Mouse (Mus musculus): Measurements from ENCODE around the gene Ccm2l.

DNA sequence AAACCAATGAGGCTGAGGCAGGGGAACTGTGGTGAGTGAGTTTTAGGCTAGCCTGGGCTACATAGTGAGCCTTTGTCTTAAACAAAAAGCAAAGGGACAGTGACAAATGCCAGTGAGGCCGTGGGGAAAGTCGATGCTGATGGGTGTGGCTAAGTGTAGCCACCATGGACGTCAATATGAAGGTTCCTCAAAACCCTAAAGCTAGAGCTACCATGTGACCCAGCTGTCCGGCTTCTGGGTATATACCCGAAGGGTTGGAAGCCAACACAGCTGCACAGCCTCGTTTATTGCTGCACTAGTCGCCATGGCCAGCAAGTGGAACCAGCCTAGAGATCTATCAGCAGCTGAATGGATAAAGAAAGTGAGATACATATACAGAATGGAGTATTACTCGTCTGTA, 54.4 kb downstream of the Ccm2l start:
- TF ChIP-seq ZNF384 (IDR thresholded peaks at IDR 0.05; ENCODE audit: low read depth, low read length) (no peak), CTCF (IDR thresholded peaks at IDR 0.05 in 2 of 3, conservative IDR thresholded peaks at IDR 0.05 in 1 of 3; ENCODE audit: control insufficient read depth in 1 of 3, insufficient read depth in 1 of 3, low read depth in 2 of 3, low read length in 3 of 3, poor library complexity in 1 of 3, severe bottlenecking in 1 of 3) (no peak), POLR2A (IDR thresholded peaks at IDR 0.05; ENCODE audit: control insufficient read depth in 1 of 2, insufficient read depth in 1 of 2, low read depth in 1 of 2, low read length in 2 of 2, poor library complexity in 1 of 2) (no peak), E2F4 (IDR thresholded peaks at IDR 0.05; ENCODE audit: borderline replicate concordance, low read depth, low read length) (no peak), USF2 (IDR thresholded peaks at IDR 0.05; ENCODE audit: borderline replicate concordance in 1 of 2, insufficient read depth in 1 of 2, low read depth in 1 of 2, low read length in 2 of 2) (no peak), CHD1 (IDR thresholded peaks at IDR 0.05; ENCODE audit: low read depth, low read length) (no peak), USF1 (IDR thresholded peaks at IDR 0.05; ENCODE audit: low read depth, low read length) (peak; percentile 43; the same call in 1 of the 2 replicates), EP300 (IDR thresholded peaks at IDR 0.05; ENCODE audit: low read depth in 1 of 2, low read length in 2 of 2) (no peak), MAX (IDR thresholded peaks at IDR 0.05; ENCODE audit: low read length) (no peak), HCFC1 (IDR thresholded peaks at IDR 0.05; ENCODE audit: low read depth, low read length) (no peak), NELFE (IDR thresholded peaks at IDR 0.05; ENCODE audit: low read depth, low read length) (no peak), CHD2 (IDR thresholded peaks at IDR 0.05; ENCODE audit: low read length) (no peak)
